Mouse (Mus musculus) hindbrain, embryonic 13.5 days (tissue): ENCODE data around the gene Ip6k3. TPM values are rescaled to one million over a fixed set of nuclear protein-coding genes. Genes with fewer than 3 reads are reported as not detected.

Source experiments
- ATAC-seq: fragments of 200-750 bp; cut with Nextera tagmentation; 2 replicates; pipeline ENCODE4 v1.8.0; 2017; ENCODE audit warnings: moderate TSS enrichment; ENCODE audit not compliant: low FRiP score
- H3K27ac ChIP-seq: fragments of 300-500 bp; sonication (generic); 2 replicates; pipeline ENCODE4 v1.5.1; 2015; ENCODE audit warnings: inconsistent platforms, mild to moderate bottlenecking, moderate library complexity
- H3K27me3 ChIP-seq: fragments of 300-500 bp; sonication (generic); 2 replicates; pipeline ENCODE4 v1.6.1; 2015; ENCODE audit warnings: mild to moderate bottlenecking, inconsistent platforms
- H3K36me3 ChIP-seq: fragments of 300-500 bp; sonication (generic); 2 replicates; pipeline ENCODE4 v1.6.1; 2015; ENCODE audit warnings: mild to moderate bottlenecking, inconsistent platforms
- H3K4me1 ChIP-seq: fragments of 300-500 bp; sonication (generic); replicated peaks from 2 replicates; pipeline ENCODE4 v1.6.1; 2015; ENCODE audit warnings: inconsistent platforms
- H3K4me2 ChIP-seq: fragments of 300-500 bp; sonication (generic); 2 replicates; pipeline ENCODE4 v1.6.1; 2015; ENCODE audit warnings: inconsistent platforms, mild to moderate bottlenecking, moderate library complexity
- H3K4me3 ChIP-seq: fragments of 300-500 bp; sonication (generic); 2 replicates; pipeline ENCODE4 v1.5.1; 2015; ENCODE audit warnings: mild to moderate bottlenecking, inconsistent platforms
- H3K9ac ChIP-seq: fragments of 300-500 bp; sonication (generic); 2 replicates; pipeline ENCODE4 v1.6.1; 2015; ENCODE audit warnings: mild to moderate bottlenecking, inconsistent platforms
- H3K9me3 ChIP-seq: fragments of 300-500 bp; sonication (generic); 2 replicates; pipeline ENCODE4 v1.6.1; 2016; ENCODE audit warnings: inconsistent platforms
- WGBS: fragments of 180-500 bp; shearing (Covaris S2); methylation state at CpG from one replicate; pipeline ENCODE4 v1.1.7; 2015; 5-methylcytosine and 5-hydroxymethylcytosine counted together
- polyA plus RNA-seq: library from polyadenylated mRNA; unstranded; fragments of >200 nt; fragmentation: Nextera tagmentation; extraction: Ambion mirVana; gene quantifications from 2 replicates; pipeline ENCODE4 v1.2.1, GENCODE M21; 2015

Ip6k3 gene
- polyA plus RNA-seq, 1 experiment from 2014 or later, result 0.45 TPM

GRCm38 (mm10) chr17:27178427-27179177 lies 11.0 kb upstream of the Ip6k3 start:
- no peak overlapping the region for H3K9ac ChIP-seq
- no peak overlapping the region for H3K27ac ChIP-seq
- H3K9me3 ChIP-seq, result no peaks in the 10 kb centered on the region
- no peaks in the 10 kb centered on the region for H3K27me3 ChIP-seq
- H3K4me1 ChIP-seq, result peaks cover 27% of the 10 kb centered on the region
- H3K36me3 ChIP-seq, result no peaks in the 10 kb centered on the region
- ATAC-seq, result no peak
- 80% methylated on average over 17 of the region's 17 CpGs for WGBS
- H3K4me2 ChIP-seq, result no peak overlapping the region
- H3K4me3 ChIP-seq, result no peak overlapping the region

- no peaks in the 10 kb centered on the region for H3K27me3 ChIP-seq
- no peak for ATAC-seq
- H3K4me1 ChIP-seq, result peaks cover 27% of the 10 kb centered on the region
- 93% methylated on average over 9 of the region's 9 CpGs for WGBS
- no peak overlapping the region for H3K27ac ChIP-seq
- H3K4me2 ChIP-seq, result no peak overlapping the region
- H3K4me3 ChIP-seq, result no peak overlapping the region
- no peak overlapping the region for H3K9ac ChIP-seq
- no peaks in the 10 kb centered on the region for H3K9me3 ChIP-seq
- H3K36me3 ChIP-seq, result no peaks in the 10 kb centered on the region
Observed at GRCm38 (mm10) chr17:27178019-27178418, 10.4 kb upstream of the Ip6k3 start.

GRCm38 (mm10) chr17:27176754-27177153 lies 9.2 kb upstream of the Ip6k3 start:
- no peak for ATAC-seq
- H3K4me2 ChIP-seq, result no peak overlapping the region
- no peak overlapping the region for H3K4me3 ChIP-seq
- H3K36me3 ChIP-seq, result no peaks in the 10 kb centered on the region
- peaks cover 20% of the 10 kb centered on the region for H3K4me1 ChIP-seq
- no peaks in the 10 kb centered on the region for H3K27me3 ChIP-seq
- no peaks in the 10 kb centered on the region for H3K9me3 ChIP-seq
- WGBS, result 81% methylated on average over 4 of the region's 4 CpGs
- H3K9ac ChIP-seq, result no peak overlapping the region; the same call in 1 of the 2 replicates
- no peak overlapping the region for H3K27ac ChIP-seq

- Histone ChIP-seq H3K9me3 (no peaks in the 10 kb centered on the region), H3K9ac (peak overlapping the region; percentile 6; the same call in 1 of the 2 replicates), H3K36me3 (no peaks in the 10 kb centered on the region), H3K4me1 (peaks cover 20% of the 10 kb centered on the region), H3K27ac (peak overlapping the region; percentile 73), H3K27me3 (no peaks in the 10 kb centered on the region), H3K4me2 (no peak overlapping the region), H3K4me3 (no peak overlapping the region)
- ATAC-seq, result no peak
- WGBS, result 78% methylated on average over 3 of the region's 3 CpGs
Observed at GRCm38 (mm10) chr17:27176287-27176686, 8.7 kb upstream of the Ip6k3 start.

- Histone ChIP-seq H3K36me3 (no peaks in the 10 kb centered on the region), H3K27ac (peak overlapping the region; percentile 73), H3K4me2 (0 out of 2 replicates have a peak overlapping the region, but pooled peaks have one; percentile 17), H3K9me3 (no peaks in the 10 kb centered on the region), H3K9ac (peak overlapping the region; percentile 6; the same call in 1 of the 2 replicates), H3K4me1 (peaks cover 20% of the 10 kb centered on the region), H3K27me3 (no peaks in the 10 kb centered on the region), H3K4me3 (no peak overlapping the region)
- WGBS, result 23% methylated on average over 14 of the region's 14 CpGs
- peak; percentile 78 for ATAC-seq
Observed at GRCm38 (mm10) chr17:27175196-27175874, 7.7 kb upstream of the Ip6k3 start.

GRCm38 (mm10) chr17:27173715-27174114 lies 6.1 kb upstream of the Ip6k3 start:
- Histone ChIP-seq H3K27me3 (no peaks in the 10 kb centered on the region), H3K9me3 (no peaks in the 10 kb centered on the region), H3K4me3 (no peak overlapping the region), H3K4me1 (peaks cover 20% of the 10 kb centered on the region), H3K9ac (no peak overlapping the region), H3K36me3 (no peaks in the 10 kb centered on the region), H3K27ac (0 out of 2 replicates have a peak overlapping the region, but pooled peaks have one; percentile 4), H3K4me2 (no peak overlapping the region)
- no peak for ATAC-seq
- WGBS, result 64% methylated on average over 3 of the region's 3 CpGs

- Histone ChIP-seq H3K4me1 (peaks cover 22% of the 10 kb centered on the region), H3K4me3 (no peak overlapping the region), H3K9ac (no peak overlapping the region), H3K36me3 (no peaks in the 10 kb centered on the region), H3K9me3 (no peaks in the 10 kb centered on the region), H3K27ac (no peak overlapping the region), H3K4me2 (no peak overlapping the region), H3K27me3 (no peaks in the 10 kb centered on the region)
- no peak for ATAC-seq
- WGBS, result 79% methylated on average over 9 of the region's 9 CpGs
Observed at GRCm38 (mm10) chr17:27172459-27172858, 4.9 kb upstream of the Ip6k3 start.

GRCm38 (mm10) chr17:27171121-27171520 lies 3.5 kb upstream of the Ip6k3 start:
- no peak for ATAC-seq
- Histone ChIP-seq H3K4me1 (peaks cover 15% of the 10 kb centered on the region), H3K4me2 (no peak overlapping the region), H3K9me3 (no peaks in the 10 kb centered on the region), H3K27ac (no peak overlapping the region), H3K27me3 (no peaks in the 10 kb centered on the region), H3K4me3 (no peak overlapping the region), H3K9ac (no peak overlapping the region), H3K36me3 (no peaks in the 10 kb centered on the region)
- 78% methylated on average over 5 of the region's 5 CpGs for WGBS

GRCm38 (mm10) chr17:27169952-27170695 lies 2.5 kb upstream of the Ip6k3 start:
- Histone ChIP-seq H3K36me3 (no peaks in the 10 kb centered on the region), H3K9ac (no peak overlapping the region), H3K4me3 (no peak overlapping the region), H3K4me2 (no peak overlapping the region), H3K4me1 (peaks cover 5% of the 10 kb centered on the region), H3K9me3 (no peaks in the 10 kb centered on the region), H3K27me3 (no peaks in the 10 kb centered on the region), H3K27ac (no peak overlapping the region)
- ATAC-seq, result no peak
- 80% methylated on average over 11 of the region's 11 CpGs for WGBS

- no peak overlapping the region for H3K27ac ChIP-seq
- H3K9ac ChIP-seq, result no peak overlapping the region
- ATAC-seq, result no peak
- no peak overlapping the region for H3K4me2 ChIP-seq
- H3K4me1 ChIP-seq, result peaks cover 7% of the 10 kb centered on the region; the same call in 1 of the 2 replicates
- 94% methylated on average over 4 of the region's 4 CpGs for WGBS
- no peaks in the 10 kb centered on the region for H3K27me3 ChIP-seq
- no peaks in the 10 kb centered on the region for H3K36me3 ChIP-seq
- H3K9me3 ChIP-seq, result no peaks in the 10 kb centered on the region
- H3K4me3 ChIP-seq, result no peak overlapping the region
Observed at GRCm38 (mm10) chr17:27168569-27168968, 974 bp upstream of the Ip6k3 start.

GRCm38 (mm10) chr17:27166901-27167300 lies 694 bp downstream of the Ip6k3 start:
- 72% methylated on average over 6 of the region's 6 CpGs for WGBS
- H3K9me3 ChIP-seq, result no peaks in the 10 kb centered on the region
- no peak overlapping the region for H3K27ac ChIP-seq
- H3K36me3 ChIP-seq, result no peaks in the 10 kb centered on the region
- no peak overlapping the region for H3K9ac ChIP-seq
- no peak overlapping the region for H3K4me2 ChIP-seq
- H3K4me3 ChIP-seq, result no peak overlapping the region
- no peak for ATAC-seq
- H3K27me3 ChIP-seq, result no peaks in the 10 kb centered on the region
- peaks cover 15% of the 10 kb centered on the region for H3K4me1 ChIP-seq

GRCm38 (mm10) chr17:27165054-27165773 lies 2.4 kb downstream of the Ip6k3 start:
- ATAC-seq, result no peak
- no peak overlapping the region for H3K4me2 ChIP-seq
- no peaks in the 10 kb centered on the region for H3K36me3 ChIP-seq
- no peaks in the 10 kb centered on the region for H3K27me3 ChIP-seq
- no peak overlapping the region for H3K4me3 ChIP-seq
- H3K27ac ChIP-seq, result no peak overlapping the region
- H3K4me1 ChIP-seq, result peaks cover 15% of the 10 kb centered on the region
- no peaks in the 10 kb centered on the region for H3K9me3 ChIP-seq
- 76% methylated on average over 8 of the region's 8 CpGs for WGBS
- no peak overlapping the region for H3K9ac ChIP-seq
